Mouse (Mus musculus): ENCODE measurements at regions not wholly inside any gene's neighbourhood (a gene's known extent, or its start where the extent isn't known, plus 50 kb on each side); places are given as distances from the start of the nearest gene placed in this dataset.
A peak's percentile ranks its signal among the peaks of the same experiment; 100 is the strongest.

DNA sequence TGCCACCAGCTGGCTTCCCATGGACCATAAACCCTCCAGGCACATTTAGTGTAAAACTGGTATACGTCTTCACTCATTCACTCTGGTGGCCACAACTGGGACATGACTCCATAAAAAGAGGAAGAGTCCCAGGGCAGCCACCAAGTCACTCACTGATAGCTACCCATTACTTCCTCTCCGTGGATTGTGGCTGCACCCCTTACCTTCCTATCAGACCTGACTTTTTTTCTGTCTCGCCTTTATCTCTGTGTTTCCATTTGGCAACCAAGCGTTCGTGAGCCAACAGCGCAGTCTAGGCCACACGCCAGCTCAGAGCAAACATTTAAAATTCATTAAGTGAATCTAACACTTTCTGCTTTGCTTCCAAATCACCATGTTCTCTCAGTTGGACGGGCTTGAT, 53.9 kb upstream of the Slc44a1 start:
- DNase-seq, result peak; percentile 28

DNA sequence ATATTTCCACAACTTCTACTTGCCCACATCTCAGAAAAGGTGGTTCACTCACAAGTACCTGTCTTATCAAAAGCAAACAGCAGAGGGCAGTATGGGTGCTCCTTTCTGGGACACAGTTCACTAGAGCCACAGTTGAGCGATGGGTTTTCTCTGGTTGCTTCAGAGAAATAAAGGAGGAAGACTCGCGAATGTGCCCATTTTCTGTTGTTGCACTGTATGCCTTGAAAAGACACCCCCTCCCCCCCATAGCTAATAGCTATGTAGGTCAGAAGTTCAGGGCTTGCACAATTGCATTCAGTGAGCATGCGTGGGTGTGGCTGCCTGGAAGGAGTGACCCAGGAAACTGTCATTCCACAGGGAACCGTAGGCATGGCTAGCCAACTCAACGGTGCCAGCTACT, 55.5 kb upstream of the Slc44a1 start:
- peak; percentile 91 for DNase-seq

DNA sequence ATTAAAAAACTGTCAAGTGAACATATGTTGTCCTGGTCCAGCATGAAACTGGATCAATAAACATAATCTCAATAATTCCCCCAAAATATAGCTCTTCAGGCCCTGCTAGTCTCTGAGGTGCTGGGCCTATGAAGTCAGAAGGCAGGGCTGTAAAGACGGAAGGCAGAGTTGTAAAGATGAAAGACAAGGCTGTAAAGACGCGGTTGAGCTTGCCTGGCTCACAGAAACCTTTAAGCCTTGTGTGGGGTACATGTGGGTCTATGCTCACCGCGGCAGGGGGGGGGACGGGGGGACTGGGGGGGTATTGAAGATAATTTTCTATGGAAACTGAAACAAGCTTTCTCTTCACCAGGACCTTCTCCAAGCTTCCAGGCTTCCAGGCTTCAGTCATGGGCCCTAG, 56.1 kb upstream of the Slc44a1 start:
- DNase-seq, result no peak

GRCm38 (mm10) chr4:53382012-53382411, 58.2 kb upstream of the Slc44a1 start:
- no peak for DNase-seq

- no peak for DNase-seq
Observed at GRCm38 (mm10) chr4:53379855-53380254, 60.4 kb upstream of the Slc44a1 start.

DNA sequence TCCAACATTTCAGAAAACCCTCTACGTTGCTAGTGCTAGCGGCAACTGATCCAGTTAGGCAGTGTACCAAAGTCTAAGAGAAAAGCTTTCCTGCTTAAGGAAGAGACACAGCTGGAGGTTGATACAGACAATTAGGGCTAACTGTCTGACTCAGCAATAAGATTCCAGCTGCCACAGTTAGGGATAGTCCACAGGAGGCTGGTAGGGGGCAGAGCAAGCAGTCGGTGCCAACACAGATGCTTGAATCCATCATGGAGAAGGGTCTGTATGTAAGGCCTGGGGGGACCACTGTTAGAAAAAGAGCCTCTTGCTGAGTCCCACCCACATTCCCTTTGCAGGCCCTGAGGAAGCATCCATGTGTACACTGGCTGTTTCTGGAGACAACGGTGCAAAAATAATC, 63.2 kb upstream of the Slc44a1 start:
- DNase-seq, result no peak

DNA sequence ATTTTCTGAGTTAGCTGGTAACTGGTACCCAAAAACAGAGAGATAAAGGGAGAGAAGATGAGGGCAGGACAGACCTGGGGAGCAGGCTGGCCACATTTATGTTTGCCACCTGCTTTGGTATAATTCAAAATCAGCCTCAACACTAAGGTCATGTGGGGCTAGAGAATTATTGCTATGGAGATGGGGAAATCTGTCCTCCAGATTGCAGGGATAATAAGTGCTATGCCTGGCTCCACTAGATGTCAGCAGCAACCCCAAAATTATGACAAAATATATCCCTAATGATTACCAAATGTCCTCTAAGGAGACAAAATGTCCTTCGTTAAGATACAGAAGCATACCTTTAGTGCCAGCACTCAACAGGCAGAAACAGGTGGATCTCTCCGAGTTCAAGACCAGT, 83.8 kb upstream of the Slc44a1 start:
- no peak for DNase-seq

DNA sequence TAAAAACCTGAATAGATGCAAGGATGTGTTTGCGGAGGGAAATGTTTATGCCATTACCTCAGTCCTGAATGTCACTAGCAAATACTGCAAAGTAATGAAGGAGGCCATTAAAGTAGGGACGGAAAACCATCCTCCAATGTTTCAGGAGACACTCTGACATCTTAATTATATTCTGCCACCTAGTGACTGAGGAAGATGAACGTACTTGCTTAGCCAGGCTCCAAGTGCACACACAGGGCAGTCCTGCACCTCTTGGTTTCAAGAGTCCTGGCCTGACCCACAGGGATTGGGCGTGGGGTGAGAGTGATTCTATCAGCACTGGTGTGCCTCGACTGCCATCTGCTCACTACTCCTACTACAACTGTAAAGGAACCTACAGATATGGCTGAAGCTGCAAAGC, 85.3 kb upstream of the Slc44a1 start:
- DNase-seq, result no peak

DNA sequence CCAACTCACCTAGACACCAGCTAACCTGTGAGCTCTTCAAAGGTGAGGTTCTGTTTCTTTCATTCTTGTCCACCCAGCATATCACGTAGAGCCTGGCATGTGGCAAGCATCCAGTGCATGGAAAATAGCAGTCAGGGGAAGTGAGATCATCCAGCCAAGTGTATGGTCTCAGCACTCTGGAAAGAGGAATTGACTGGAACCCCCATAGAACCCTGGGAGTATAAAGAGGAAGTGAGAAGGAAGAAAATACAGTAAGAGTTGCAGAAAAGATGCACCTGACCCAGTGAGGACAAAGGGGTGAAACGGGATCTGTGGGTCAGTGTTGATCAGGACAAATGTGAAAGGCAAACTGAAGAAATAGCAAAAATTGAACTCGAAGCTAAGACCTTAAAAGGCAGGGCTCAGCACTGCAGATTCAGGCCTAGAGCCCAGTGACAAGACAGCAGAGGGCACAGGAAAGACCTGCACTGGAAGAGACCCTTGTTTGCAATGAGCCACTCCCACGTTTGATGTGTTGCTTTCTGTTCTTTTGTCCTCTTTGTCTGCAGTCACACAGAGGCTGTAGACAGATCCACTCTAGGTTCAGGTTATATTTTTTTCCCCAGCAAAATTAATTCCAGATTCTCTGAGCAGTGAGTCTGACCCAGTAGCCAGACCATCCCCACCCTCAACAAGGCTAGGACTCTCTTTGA, 86.7 kb upstream of the Slc44a1 start:
- DNase-seq, result no peak

GRCm38 (mm10) chr4:53351104-53351607, 89.1 kb upstream of the Slc44a1 start:
- DNase-seq, result no peak

- no peak for DNase-seq
Observed at GRCm38 (mm10) chr4:53345346-53345745, 94.9 kb upstream of the Slc44a1 start.

DNA sequence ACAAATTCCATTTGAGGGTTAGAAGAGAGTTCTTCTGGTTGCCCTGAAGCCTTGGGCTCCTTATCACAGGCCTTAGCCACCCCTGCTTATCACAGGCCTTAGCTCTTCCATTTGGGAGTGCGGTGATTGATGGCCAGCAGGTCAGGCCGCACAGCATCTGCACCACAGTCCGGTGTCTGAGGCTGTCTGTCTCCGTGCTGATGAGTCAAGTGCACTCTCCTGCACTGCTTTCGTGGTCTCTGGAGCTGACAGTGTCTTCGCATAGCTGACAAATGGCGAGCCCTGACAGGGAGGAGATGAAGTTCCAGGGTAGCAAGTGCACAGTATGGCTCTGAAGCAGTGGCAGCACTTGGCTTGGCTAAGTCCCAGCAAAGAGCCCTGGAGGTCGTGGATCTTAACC, 95.7 kb upstream of the Slc44a1 start:
- DNase-seq, result no peak

GRCm38 (mm10) chr4:53341181-53341580, 99.0 kb upstream of the Slc44a1 start:
- DNase-seq, result no peak

DNA sequence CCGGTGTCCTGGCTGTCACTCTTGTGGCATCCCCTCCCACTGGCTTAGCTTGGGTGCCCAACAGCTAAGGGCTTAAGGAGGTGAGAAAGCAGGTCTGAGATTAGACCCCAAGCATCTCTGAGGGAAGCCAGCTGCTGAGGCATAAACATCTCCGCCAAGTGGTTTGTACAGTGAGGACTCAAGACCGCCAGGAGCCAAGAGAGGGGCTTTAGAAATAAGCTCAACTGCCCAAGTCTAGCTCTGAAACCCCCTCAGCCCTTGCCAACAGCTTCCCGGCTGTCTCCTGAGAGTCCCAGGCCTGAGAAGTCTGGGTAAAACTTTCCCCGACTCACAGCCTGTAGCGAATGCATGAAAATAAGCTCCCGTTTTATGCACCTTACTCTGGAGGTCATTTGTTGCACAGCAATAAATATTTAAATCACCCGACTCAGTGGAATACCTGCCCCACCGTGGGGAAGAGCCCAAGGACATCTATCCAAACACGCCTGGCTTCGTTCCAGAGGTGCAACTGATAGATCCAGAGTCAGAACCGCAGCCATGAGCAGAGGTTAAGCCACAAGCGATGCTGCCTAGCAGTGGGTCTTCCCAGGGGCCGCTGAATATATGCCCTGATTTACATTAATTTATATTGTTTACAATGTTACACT, 100.1 kb upstream of the Slc44a1 start:
- DNase-seq, result no peak

DNA sequence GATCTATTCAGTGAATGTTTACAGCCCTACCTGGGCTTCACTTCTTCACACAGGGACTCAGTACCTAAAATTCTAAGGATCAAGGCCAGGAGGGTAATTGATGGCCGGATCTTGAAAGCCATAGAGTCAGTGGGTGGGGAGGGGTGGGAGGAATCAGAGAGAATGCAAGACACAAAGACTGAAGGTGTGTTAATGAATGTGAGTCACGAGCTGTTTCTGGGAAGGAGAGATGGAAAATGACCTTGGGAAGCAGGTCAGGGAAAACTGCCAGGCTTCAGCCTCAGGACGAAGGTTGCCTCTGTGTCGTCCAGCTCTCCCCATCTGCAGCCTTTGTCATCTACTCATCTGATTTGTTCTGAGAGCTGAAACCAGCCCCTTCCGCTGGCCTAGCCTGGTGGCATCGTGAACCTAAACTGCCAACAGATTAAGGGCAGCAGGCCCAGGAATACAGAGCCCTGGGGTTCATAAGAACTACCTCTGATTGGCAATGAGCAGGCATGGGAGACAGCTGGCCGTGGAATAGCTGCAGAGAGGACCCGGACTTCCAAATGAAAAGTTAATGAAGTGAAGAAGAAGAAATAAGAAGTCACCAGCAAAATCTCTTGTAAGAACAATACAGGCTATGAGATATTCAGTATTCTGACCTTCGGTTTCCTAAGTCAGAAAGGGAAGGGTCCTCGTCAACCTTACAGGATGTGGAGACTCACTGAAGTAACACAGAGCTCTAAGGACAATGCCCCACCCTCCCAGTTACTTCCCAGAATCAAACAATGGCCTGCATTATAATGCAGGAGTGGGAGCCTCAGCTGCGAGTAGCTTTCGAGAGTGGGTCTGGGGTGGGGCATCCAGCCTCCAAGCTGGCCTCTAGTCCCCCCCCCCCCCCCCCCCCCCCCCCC, 100.8 kb upstream of the Slc44a1 start:
- no peak for DNase-seq

GRCm38 (mm10) chr4:53338479-53338878, 101.7 kb upstream of the Slc44a1 start:
- no peak for DNase-seq

DNA sequence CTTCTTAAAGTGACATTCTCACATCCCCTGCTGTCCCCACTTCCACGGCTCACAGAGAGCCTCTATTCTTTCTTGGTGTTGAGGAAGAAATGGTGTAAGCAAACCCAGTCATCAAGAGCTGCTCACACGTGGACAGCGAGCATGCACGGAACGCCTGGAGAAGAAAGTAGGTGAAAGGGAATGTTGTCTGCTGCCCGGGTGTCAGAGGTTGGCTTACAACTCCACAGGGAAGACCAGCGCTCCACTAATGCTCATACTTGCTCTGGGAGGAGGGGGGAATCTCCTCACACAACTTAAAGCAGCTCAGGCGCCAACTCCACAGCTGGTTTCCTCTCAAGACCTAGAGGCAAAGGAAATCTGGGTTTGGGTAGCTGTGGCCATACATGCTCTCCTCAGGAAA, 102.4 kb upstream of the Slc44a1 start:
- no peak for DNase-seq

GRCm38 (mm10) chr4:53327382-53328165, 112.6 kb upstream of the Slc44a1 start:
- no peak for DNase-seq

GRCm38 (mm10) chr4:53323838-53324237, 116.4 kb upstream of the Slc44a1 start:
- DNase-seq, result no peak

- no peak for DNase-seq
Observed at GRCm38 (mm10) chr4:53323195-53323594, 117.0 kb upstream of the Slc44a1 start.

GRCm38 (mm10) chr4:53322484-53322883, 117.7 kb upstream of the Slc44a1 start:
- DNase-seq, result no peak

GRCm38 (mm10) chr4:53320735-53321449, 119.3 kb upstream of the Slc44a1 start:
- no peak for DNase-seq
